Mouse (Mus musculus): ENCODE data around the gene Brpf3.

DNA sequence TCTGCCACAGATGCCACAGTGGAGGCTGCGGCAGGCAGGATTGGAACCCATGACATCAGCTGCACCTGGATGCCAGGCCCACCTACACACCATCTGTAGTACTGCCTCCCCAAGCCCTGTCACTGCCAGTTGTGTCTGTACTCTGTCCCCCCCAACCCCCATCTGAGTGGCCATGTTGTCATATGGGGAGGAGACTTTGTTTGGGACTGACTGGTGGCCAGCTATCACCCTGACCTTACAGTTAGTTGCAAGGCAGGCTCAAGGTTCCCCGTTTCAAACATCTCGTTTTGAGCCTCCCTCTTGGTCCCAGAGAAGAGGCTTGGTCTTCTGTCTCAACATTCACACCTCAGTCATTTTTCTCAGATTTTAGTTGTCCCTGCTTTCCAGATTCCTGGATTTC, 21.2 kb upstream of the Brpf3 start:
- TF ChIP-seq EP300 (optimal IDR thresholded peaks at IDR 0.05): no peak
- TF ChIP-seq CTCF (IDR thresholded peaks at IDR 0.05; ENCODE audit: low read depth): no peak
